Mouse (Mus musculus) MEL (cell line): ENCODE results near the gene Itk. TPM values are rescaled to one million over a fixed set of nuclear protein-coding genes. Genes with fewer than 3 reads are reported as not detected.

Source experiments
- DNase-seq: peaks from one replicate; pipeline ENCODE4 v3.0.0; 2011; ENCODE audit warnings: low read depth, low spot score
- H3K27ac ChIP-seq: 2 replicates; pipeline ENCODE4 v1.5.1; 2012; ENCODE audit warnings: low read depth, mild to moderate bottlenecking, control low read depth, low read length, moderate library complexity; ENCODE audit not compliant: control insufficient read depth
- H3K27me3 ChIP-seq, 2 experiments: fragments of 150-350 bp in 1 of 2; sonication (generic) in 1 of 2; 2 replicates each; pipeline ENCODE4 v1.6.1; 2012; ENCODE audit warnings: low read length in 2 of 2, mild to moderate bottlenecking in 2 of 2, improper control_type of control experiment in 1 of 2, moderate library complexity in 1 of 2; ENCODE audit not compliant: insufficient read depth in 2 of 2, control insufficient read depth in 1 of 2
- H3K36me3 ChIP-seq, 2 experiments: 2 replicates each; pipeline ENCODE4 v1.6.1; 2012 to 2014; ENCODE audit warnings: low read length in 2 of 2, improper control_type of control experiment in 1 of 2, inconsistent platforms in 1 of 2, mild to moderate bottlenecking in 1 of 2; ENCODE audit not compliant: insufficient read depth in 2 of 2, control insufficient read depth in 1 of 2
- H3K4me1 ChIP-seq, 2 experiments: fragments of 150-350 bp in 1 of 2; sonication (generic) in 1 of 2; 2 replicates each; pipeline ENCODE4 v1.6.1; 2012; ENCODE audit warnings: low read length in 2 of 2, improper control_type of control experiment in 1 of 2, mild to moderate bottlenecking in 1 of 2; ENCODE audit not compliant: insufficient read depth in 2 of 2, control insufficient read depth in 1 of 2
- H3K4me3 ChIP-seq, 2 experiments: fragments of 150-350 bp in 1 of 2; sonication (generic) in 1 of 2; 2 replicates each; pipeline ENCODE4 v1.5.1; 2012; ENCODE audit warnings: low read depth in 2 of 2, low read length in 2 of 2, mild to moderate bottlenecking in 2 of 2, moderate library complexity in 2 of 2, control low read depth in 1 of 2, improper control_type of control experiment in 1 of 2; ENCODE audit not compliant: control insufficient read depth in 1 of 2, insufficient read depth in 1 of 2
- H3K79me2 ChIP-seq: 2 replicates; pipeline ENCODE4 v1.6.1; 2012; ENCODE audit warnings: mild to moderate bottlenecking, low read length, moderate library complexity; ENCODE audit not compliant: control insufficient read depth, poor library complexity, insufficient read depth
- H3K9ac ChIP-seq: 2 replicates; pipeline ENCODE4 v1.6.1; 2012; ENCODE audit warnings: low read depth, mild to moderate bottlenecking, control low read depth, low read length, moderate library complexity; ENCODE audit not compliant: control insufficient read depth, poor library complexity, severe bottlenecking
- H3K9me3 ChIP-seq: fragments of 150-350 bp; sonication (generic); replicated peaks from 2 replicates; pipeline ENCODE4 v1.6.1; 2012; ENCODE audit warnings: mild to moderate bottlenecking, low read length, improper control_type of control experiment, moderate library complexity; ENCODE audit not compliant: insufficient read depth
- BHLHE40 ChIP-seq: IDR thresholded peaks from 2 replicates; pipeline ENCODE4 v1.6.1; 2012; ENCODE audit warnings: low read depth, mild to moderate bottlenecking, inconsistent platforms, low read length, improper control_type of control experiment, borderline replicate concordance
- CTCF ChIP-seq, 3 experiments: IDR thresholded peaks in 2 of 3; conservative IDR thresholded peaks in 1 of 3; 2 replicates each; pipeline ENCODE4 v1.5.1; 2011 to 2012; ENCODE audit warnings: low read length in 3 of 3, low read depth in 2 of 3, mild to moderate bottlenecking in 2 of 3, improper control_type of control experiment in 1 of 3, inconsistent platforms in 1 of 3, mixed read lengths in 1 of 3, moderate library complexity in 1 of 3; ENCODE audit not compliant: control insufficient read depth in 1 of 3, insufficient read depth in 1 of 3, poor library complexity in 1 of 3, severe bottlenecking in 1 of 3
- EP300 ChIP-seq, 2 experiments: IDR thresholded peaks; 2 replicates each; pipeline ENCODE4 v1.6.1; 2011; ENCODE audit warnings: improper control_type of control experiment in 2 of 2, low read length in 2 of 2, low read depth in 1 of 2, mild to moderate bottlenecking in 1 of 2
- ETS1 ChIP-seq: IDR thresholded peaks from 2 replicates; pipeline ENCODE4 v1.6.1; 2012; ENCODE audit warnings: low read depth, mild to moderate bottlenecking, inconsistent platforms, low read length, improper control_type of control experiment, moderate library complexity
- GATA1 ChIP-seq: IDR thresholded peaks from 2 replicates; pipeline ENCODE4 v1.6.1; 2011; ENCODE audit warnings: low read depth, low read length, improper control_type of control experiment
- HCFC1 ChIP-seq: IDR thresholded peaks from 2 replicates; pipeline ENCODE4 v1.6.1; 2012; ENCODE audit warnings: low read depth, mild to moderate bottlenecking, inconsistent platforms, low read length, improper control_type of control experiment, moderate library complexity
- JUND ChIP-seq: IDR thresholded peaks from 2 replicates; pipeline ENCODE4 v1.6.1; 2011; ENCODE audit warnings: low read depth, mild to moderate bottlenecking, improper control_type of control experiment, low read length
- KAT2A ChIP-seq: conservative IDR thresholded peaks from 2 replicates; pipeline ENCODE4 v1.6.1; 2012; ENCODE audit warnings: low read depth, low read length, improper control_type of control experiment, inconsistent platforms
- MAX ChIP-seq: IDR thresholded peaks from 2 replicates; pipeline ENCODE4 v1.6.1; 2011; ENCODE audit warnings: low read length, improper control_type of control experiment
- MEF2A ChIP-seq: IDR thresholded peaks from 2 replicates; pipeline ENCODE4 v1.6.1; 2014; ENCODE audit warnings: low read depth, mild to moderate bottlenecking, inconsistent platforms, low read length, improper control_type of control experiment; ENCODE audit not compliant: poor library complexity, insufficient replicate concordance, severe bottlenecking; ENCODE audit errors: extremely low read depth
- MYB ChIP-seq: IDR thresholded peaks from 2 replicates; pipeline ENCODE4 v1.6.1; 2011; ENCODE audit warnings: mild to moderate bottlenecking, low read depth, low read length, improper control_type of control experiment
- NELFE ChIP-seq: IDR thresholded peaks from 2 replicates; pipeline ENCODE4 v1.6.1; 2011; ENCODE audit warnings: low read depth, low read length, improper control_type of control experiment
- POLR2AphosphoS2 ChIP-seq: IDR thresholded peaks from 2 replicates; pipeline ENCODE4 v1.6.1; 2011; ENCODE audit warnings: low read length, improper control_type of control experiment
- POLR2AphosphoS5 ChIP-seq: IDR thresholded peaks from 2 replicates; pipeline ENCODE4 v1.6.1; 2012; ENCODE audit warnings: low read depth, borderline replicate concordance, mild to moderate bottlenecking, inconsistent platforms, low read length, moderate library complexity, mixed read lengths
- SMC3 ChIP-seq: IDR thresholded peaks from 2 replicates; pipeline ENCODE4 v1.6.1; 2011; ENCODE audit warnings: low read depth, low read length, improper control_type of control experiment
- TAL1 ChIP-seq: IDR thresholded peaks from 2 replicates; pipeline ENCODE4 v1.6.1; 2012; ENCODE audit warnings: mild to moderate bottlenecking, inconsistent platforms, low read length, moderate library complexity, mixed read lengths
- UBTF ChIP-seq: IDR thresholded peaks from 2 replicates; pipeline ENCODE4 v1.6.1; 2012; ENCODE audit warnings: low read depth, mild to moderate bottlenecking, inconsistent platforms, low read length, improper control_type of control experiment, moderate library complexity, borderline replicate concordance; ENCODE audit not compliant: insufficient read depth
- USF1 ChIP-seq: IDR thresholded peaks from 2 replicates; pipeline ENCODE4 v1.6.1; 2014; ENCODE audit warnings: low read depth, mild to moderate bottlenecking, inconsistent platforms, low read length, improper control_type of control experiment, moderate library complexity
- USF2 ChIP-seq, 2 experiments: IDR thresholded peaks; 2 replicates each; pipeline ENCODE4 v1.6.1; 2011 to 2012; ENCODE audit warnings: improper control_type of control experiment in 2 of 2, low read length in 2 of 2, borderline replicate concordance in 1 of 2, inconsistent platforms in 1 of 2, low read depth in 1 of 2, mild to moderate bottlenecking in 1 of 2; ENCODE audit not compliant: insufficient read depth in 1 of 2
- polyA plus RNA-seq, 2 experiments: library from polyadenylated mRNA; stranded (reverse) in 1 of 2; unstranded in 1 of 2; fragments of >175 nt in 1 of 2; fragments of >200 nt in 1 of 2; gene quantifications; 2 replicates each; pipeline versions ENCODE4 v1.2.1 to v1.2.4; 2012; ENCODE audit warnings: low replicate concordance in 2 of 2, low read depth in 1 of 2; ENCODE audit not compliant: insufficient read length in 2 of 2, insufficient read depth in 1 of 2, missing spikeins in 1 of 2
- total RNA-seq: library from RNA; depleted of rRNA; stranded (reverse); fragments of 300-350 nt; gene quantifications from 2 replicates; pipeline ENCODE4 v1.2.3, GENCODE M21; 2012

Itk gene
- total and polyA plus RNA-seq, 3 experiments: not detected

GRCm38 (mm10) chr11:46393413-46393812 lies 4.1 kb upstream of the Itk start:
- Histone ChIP-seq H3K79me2 (no peaks in the 10 kb centered on the region), H3K27ac (no peak overlapping the region), H3K9ac (no peak overlapping the region), H3K36me3 (no peaks in the 10 kb centered on the region), H3K4me1 (no peaks in the 10 kb centered on the region)
- no peak for DNase-seq
- TF ChIP-seq USF2 (IDR thresholded peaks at IDR 0.05; ENCODE audit: borderline replicate concordance in 1 of 2, insufficient read depth in 1 of 2, low read depth in 1 of 2, low read length in 2 of 2) (no peak), SMC3 (no peak), KAT2A (no peak), MAX (no peak), MEF2A (no peak), MYB (no peak), TAL1 (no peak), USF1 (no peak), ETS1 (no peak)
- TF ChIP-seq, all 39 proteins: peak for 0
- Histone ChIP-seq H3K4me3 (no peak overlapping the region), H3K9me3 (no peaks in the 10 kb centered on the region), H3K27me3 (peaks cover 4 to 8% of the 10 kb centered on the region in 2 experiments; a peak in 3 of 4 replicates)

- Histone ChIP-seq H3K79me2 (no peaks in the 10 kb centered on the region), H3K9me3 (no peaks in the 10 kb centered on the region), H3K36me3 (no peaks in the 10 kb centered on the region), H3K27ac (no peak overlapping the region), H3K4me3 (no peak overlapping the region), H3K9ac (no peak overlapping the region), H3K4me1 (no peaks in the 10 kb centered on the region), H3K27me3 (peaks cover 2 to 9% of the 10 kb centered on the region in 2 experiments; a peak in 3 of 4 replicates)
- TF ChIP-seq JUND (no peak), USF2 (IDR thresholded peaks at IDR 0.05; ENCODE audit: borderline replicate concordance in 1 of 2, insufficient read depth in 1 of 2, low read depth in 1 of 2, low read length in 2 of 2) (no peak), HCFC1 (no peak), SMC3 (no peak), POLR2AphosphoS5 (no peak), GATA1 (no peak), UBTF (no peak), CTCF (IDR thresholded peaks at IDR 0.05 in 2 of 3, conservative IDR thresholded peaks at IDR 0.05 in 1 of 3; ENCODE audit: control insufficient read depth in 1 of 3, insufficient read depth in 1 of 3, low read depth in 2 of 3, low read length in 3 of 3, poor library complexity in 1 of 3, severe bottlenecking in 1 of 3) (no peak), BHLHE40 (no peak), EP300 (IDR thresholded peaks at IDR 0.05; ENCODE audit: low read depth in 1 of 2, low read length in 2 of 2) (no peak), NELFE (no peak), MYB (no peak), POLR2AphosphoS2 (no peak)
- DNase-seq: no peak
Observed at GRCm38 (mm10) chr11:46392890-46393289, 3.6 kb upstream of the Itk start.
